Mouse (Mus musculus) limb, embryonic 12.5 days (tissue): ENCODE measurements around the gene Fyb2. TPM values are rescaled to one million over a fixed set of nuclear protein-coding genes. Genes with fewer than 3 reads are reported as not detected.

Experiments
- polyA plus RNA-seq: library from polyadenylated mRNA; unstranded; fragments of >200 nt; fragmentation: Nextera tagmentation; extraction: Ambion mirVana; gene quantifications from 2 replicates; pipeline ENCODE4 v1.2.1, GENCODE M21; 2016

Gene Fyb2
- polyA plus RNA-seq, 1 experiment from 2014 or later, result 0.09 TPM

Other genes starting within 250 kb of the Fyb2 start
- gene C8b, start 147.1 kb upstream of the Fyb2 start, polyA plus RNA-seq, result not detected in 2 replicates
- gene Gm17662, start 56.1 kb upstream of the Fyb2 start, polyA plus RNA-seq, result not detected in 2 replicates
- gene C8a, start 37.1 kb upstream of the Fyb2 start, polyA plus RNA-seq, result not detected in 2 replicates
- gene Prkaa2, start 196.4 kb downstream of the Fyb2 start, polyA plus RNA-seq, result 0.92 and 0.99 TPM in 2 replicates
- gene Plpp3, start 243.9 kb downstream of the Fyb2 start, polyA plus RNA-seq, result 96.0 and 110 TPM in 2 replicates